Mouse (Mus musculus): ENCODE data around the gene Cmas.

Cmas gene

GRCm38 (mm10) chr6:142752331-142753246, 3.9 kb upstream of the Cmas start:
- DNase-seq (ENCODE audit: low spot score): no peak

GRCm38 (mm10) chr6:142757334-142757965, 964 bp downstream of the Cmas start:
- peak; percentile 9 for DNase-seq (ENCODE audit: low spot score)

GRCm38 (mm10) chr6:142757976-142758375, 1.5 kb downstream of the Cmas start:
- DNase-seq (ENCODE audit: low spot score): no peak

GRCm38 (mm10) chr6:142758562-142758961, 2.1 kb downstream of the Cmas start:
- no peak for DNase-seq (ENCODE audit: low spot score)

GRCm38 (mm10) chr6:142759633-142760032, 3.1 kb downstream of the Cmas start:
- no peak for DNase-seq (ENCODE audit: low spot score)

- DNase-seq (ENCODE audit: low spot score): no peak
Observed at GRCm38 (mm10) chr6:142764933-142765332, 8.4 kb downstream of the Cmas start.

GRCm38 (mm10) chr6:142767305-142767704, 10.8 kb downstream of the Cmas start:
- DNase-seq (ENCODE audit: low spot score): no peak

GRCm38 (mm10) chr6:142769896-142770295, 13.4 kb downstream of the Cmas start:
- no peak for DNase-seq (ENCODE audit: low spot score)

- no peak for DNase-seq (ENCODE audit: low spot score)
Observed at GRCm38 (mm10) chr6:142771643-142772042, 15.2 kb downstream of the Cmas start.

GRCm38 (mm10) chr6:142773566-142773965, 17.1 kb downstream of the Cmas start:
- no peak for DNase-seq (ENCODE audit: low spot score)

- no peak for DNase-seq (ENCODE audit: low spot score)
Observed at GRCm38 (mm10) chr6:142776935-142777334, 20.4 kb downstream of the Cmas start.

- DNase-seq (ENCODE audit: low spot score): no peak
Observed at GRCm38 (mm10) chr6:142779045-142779811, 22.7 kb downstream of the Cmas start.

- no peak for DNase-seq (ENCODE audit: low spot score)
Observed at GRCm38 (mm10) chr6:142779812-142780573, 23.5 kb downstream of the Cmas start.

GRCm38 (mm10) chr6:142780574-142781033, 24.1 kb downstream of the Cmas start:
- DNase-seq (ENCODE audit: low spot score): no peak

GRCm38 (mm10) chr6:142781286-142781685, 24.8 kb downstream of the Cmas start:
- DNase-seq (ENCODE audit: low spot score): no peak

- DNase-seq (ENCODE audit: low spot score): peak; percentile 24
Observed at GRCm38 (mm10) chr6:142785343-142785742, 28.9 kb downstream of the Cmas start.

- no peak for DNase-seq (ENCODE audit: low spot score)
Observed at GRCm38 (mm10) chr6:142786106-142786505, 29.6 kb downstream of the Cmas start.

GRCm38 (mm10) chr6:142788042-142788987, 31.8 kb downstream of the Cmas start:
- no peak for DNase-seq (ENCODE audit: low spot score)

GRCm38 (mm10) chr6:142789736-142790135, 33.2 kb downstream of the Cmas start:
- no peak for DNase-seq (ENCODE audit: low spot score)

- no peak for DNase-seq (ENCODE audit: low spot score)
Observed at GRCm38 (mm10) chr6:142792241-142792968, 35.9 kb downstream of the Cmas start.

All from MN1 (cell line).